Mouse (Mus musculus) neural tube, embryonic 13.5 days (tissue): Measurements from ENCODE around the gene Gm20388. TPM values are rescaled to one million over a fixed set of nuclear protein-coding genes. Genes with fewer than 3 reads are reported as not detected.

Source experiments
- ATAC-seq: fragments of 200-750 bp; cut with Nextera tagmentation; 2 replicates; pipeline ENCODE4 v1.8.0; 2017; ENCODE audit warnings: low read depth, mild to moderate bottlenecking, moderate TSS enrichment, moderate library complexity
- H3K27ac ChIP-seq: fragments of 300-500 bp; sonication (generic); replicated peaks from 2 replicates; pipeline ENCODE4 v1.5.1; 2015; ENCODE audit warnings: moderate library complexity, mild to moderate bottlenecking, inconsistent platforms
- H3K27me3 ChIP-seq: fragments of 300-500 bp; sonication (generic); 2 replicates; pipeline ENCODE4 v1.6.1; 2015; ENCODE audit warnings: mild to moderate bottlenecking, inconsistent platforms
- H3K36me3 ChIP-seq: fragments of 300-500 bp; sonication (generic); 2 replicates; pipeline ENCODE4 v1.6.1; 2015; ENCODE audit warnings: mild to moderate bottlenecking, inconsistent platforms
- H3K4me1 ChIP-seq: fragments of 300-500 bp; sonication (generic); replicated peaks from 2 replicates; pipeline ENCODE4 v1.6.1; 2015; ENCODE audit warnings: inconsistent platforms
- H3K4me2 ChIP-seq: fragments of 300-500 bp; sonication (generic); 2 replicates; pipeline ENCODE4 v1.6.1; 2015; ENCODE audit warnings: inconsistent platforms, mild to moderate bottlenecking, moderate library complexity
- H3K4me3 ChIP-seq: fragments of 300-500 bp; sonication (generic); 2 replicates; pipeline ENCODE4 v1.5.1; 2015; ENCODE audit warnings: mild to moderate bottlenecking, inconsistent platforms
- H3K9ac ChIP-seq: fragments of 300-500 bp; sonication (generic); 2 replicates; pipeline ENCODE4 v1.6.1; 2015; ENCODE audit warnings: moderate library complexity, mild to moderate bottlenecking, inconsistent platforms
- H3K9me3 ChIP-seq: fragments of 300-500 bp; sonication (generic); 2 replicates; pipeline ENCODE4 v1.6.1; 2016; ENCODE audit warnings: inconsistent platforms
- WGBS: fragments of 180-500 bp; shearing (Covaris S2); methylation state at CpG from one replicate; pipeline ENCODE4 v1.1.7; 2015; 5-methylcytosine and 5-hydroxymethylcytosine counted together
- polyA plus RNA-seq: library from polyadenylated mRNA; unstranded; fragments of >200 nt; fragmentation: Nextera tagmentation; extraction: Ambion mirVana; gene quantifications from 2 replicates; pipeline ENCODE4 v1.2.1, GENCODE M21; 2015

The Gm20388 gene
- polyA plus RNA-seq, 1 experiment from 2014 or later = 0.27 TPM

- ATAC-seq = peak; percentile 21; the same call in 1 of the 2 replicates
- H3K9ac ChIP-seq = no peak overlapping the region
- 0 out of 2 replicates have a peak overlapping the region, but pooled peaks have one; percentile 23 for H3K27ac ChIP-seq
- no peaks in the 10 kb centered on the region for H3K9me3 ChIP-seq
- H3K36me3 ChIP-seq = no peaks in the 10 kb centered on the region
- no peak overlapping the region for H3K4me3 ChIP-seq
- H3K4me2 ChIP-seq = no peak overlapping the region; the same call in 1 of the 2 replicates
- 26% methylated on average over 29 of the region's 29 CpGs for WGBS
- peaks cover 4% of the 10 kb centered on the region; the same call in 1 of the 2 replicates for H3K27me3 ChIP-seq
- peaks cover 55% of the 10 kb centered on the region for H3K4me1 ChIP-seq
Observed at GRCm38 (mm10) chr8:121294234-121295108, 1383.8 kb downstream of the Gm20388 start.

DNA sequence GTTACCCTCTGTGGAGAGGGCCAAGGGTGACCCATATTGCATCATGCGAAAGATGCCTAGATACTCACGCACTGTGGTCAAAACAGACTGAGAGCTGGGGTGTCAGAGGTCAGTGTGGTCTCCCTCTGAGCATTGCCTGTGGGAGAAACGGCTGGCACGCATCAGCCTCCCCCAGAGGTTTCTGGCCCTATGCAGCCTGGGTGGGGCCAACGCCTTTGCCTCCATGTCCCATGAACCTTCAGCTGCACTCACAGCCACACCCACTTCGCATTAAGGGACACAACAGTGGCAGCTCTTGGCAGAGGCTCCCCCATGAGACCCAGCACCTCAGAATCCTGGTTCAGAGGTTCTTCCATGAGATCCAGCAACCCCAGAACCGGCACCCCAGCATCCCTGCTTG is 1385.4 kb downstream of the Gm20388 start:
- Histone ChIP-seq H3K9me3 (no peaks in the 10 kb centered on the region), H3K4me2 (no peak overlapping the region), H3K27ac (peak overlapping the region; percentile 61), H3K36me3 (no peaks in the 10 kb centered on the region), H3K9ac (peak overlapping the region; percentile 18; the same call in 1 of the 2 replicates), H3K27me3 (peaks cover 4% of the 10 kb centered on the region; the same call in 1 of the 2 replicates), H3K4me3 (no peak overlapping the region), H3K4me1 (peaks cover 48% of the 10 kb centered on the region)
- 85% methylated on average over 7 of the region's 7 CpGs for WGBS
- no peak for ATAC-seq

GRCm38 (mm10) chr8:121296597-121296996 is 1386.0 kb downstream of the Gm20388 start:
- Histone ChIP-seq H3K9me3 (no peaks in the 10 kb centered on the region), H3K27me3 (peaks cover 4% of the 10 kb centered on the region; the same call in 1 of the 2 replicates), H3K4me2 (no peak overlapping the region), H3K27ac (peak overlapping the region; percentile 61), H3K9ac (peak overlapping the region; percentile 18; the same call in 1 of the 2 replicates), H3K36me3 (no peaks in the 10 kb centered on the region), H3K4me3 (no peak overlapping the region), H3K4me1 (peaks cover 53% of the 10 kb centered on the region)
- 28% methylated on average over 5 of the region's 5 CpGs for WGBS
- 0 out of 2 replicates have a peak, but pooled peaks have one; percentile 40 for ATAC-seq

GRCm38 (mm10) chr8:121297299-121297698 is 1386.7 kb downstream of the Gm20388 start:
- no peak for ATAC-seq
- Histone ChIP-seq H3K4me3 (no peak overlapping the region), H3K36me3 (no peaks in the 10 kb centered on the region), H3K9me3 (no peaks in the 10 kb centered on the region), H3K9ac (no peak overlapping the region), H3K27ac (peak overlapping the region; percentile 61), H3K27me3 (peaks cover 4% of the 10 kb centered on the region; the same call in 1 of the 2 replicates), H3K4me2 (no peak overlapping the region), H3K4me1 (peaks cover 60% of the 10 kb centered on the region)
- WGBS = 58% methylated on average over 9 of the region's 9 CpGs

DNA sequence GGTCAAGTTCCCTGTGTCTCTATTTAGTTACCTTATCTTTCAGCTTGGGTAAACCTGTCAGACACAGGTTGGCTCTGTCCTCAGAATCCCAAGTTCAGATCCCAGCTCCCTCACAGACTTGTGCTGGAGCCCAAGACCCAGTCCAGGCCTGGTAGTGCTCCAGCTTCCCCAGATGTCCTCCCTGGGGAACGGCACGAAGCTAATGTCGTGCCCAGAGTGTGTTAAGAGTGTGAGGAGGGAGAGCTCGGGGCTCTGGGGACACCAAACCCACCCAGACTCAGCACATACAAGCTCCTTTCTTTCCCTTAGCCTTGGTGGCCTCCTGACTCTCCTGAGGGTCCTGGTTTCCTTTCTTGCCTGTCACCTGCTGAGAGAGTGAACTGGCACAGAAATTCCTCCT is 1389.4 kb downstream of the Gm20388 start:
- Histone ChIP-seq H3K27ac (no peak overlapping the region), H3K4me1 (peaks cover 48% of the 10 kb centered on the region), H3K4me2 (no peak overlapping the region), H3K27me3 (peaks cover 1% of the 10 kb centered on the region; the same call in 1 of the 2 replicates), H3K9me3 (no peaks in the 10 kb centered on the region), H3K36me3 (no peaks in the 10 kb centered on the region), H3K9ac (no peak overlapping the region), H3K4me3 (no peak overlapping the region)
- WGBS = 44% methylated on average over 4 of the region's 4 CpGs
- no peak for ATAC-seq

- peak; percentile 46 for ATAC-seq
- Histone ChIP-seq H3K9me3 (no peaks in the 10 kb centered on the region), H3K36me3 (no peaks in the 10 kb centered on the region), H3K9ac (peak overlapping the region; percentile 59), H3K4me3 (peak overlapping the region; percentile 23), H3K4me1 (peaks cover 46% of the 10 kb centered on the region), H3K27me3 (peaks cover 4% of the 10 kb centered on the region; the same call in 1 of the 2 replicates), H3K27ac (peak overlapping the region; percentile 78), H3K4me2 (peak overlapping the region; percentile 55)
- 10% methylated on average over 28 of the region's 28 CpGs for WGBS
Observed at GRCm38 (mm10) chr8:121300501-121301411, 1390.1 kb downstream of the Gm20388 start.

- peak; percentile 62 for ATAC-seq
- peak overlapping the region; percentile 55 for H3K4me2 ChIP-seq
- peaks cover 4% of the 10 kb centered on the region; the same call in 1 of the 2 replicates for H3K27me3 ChIP-seq
- peak overlapping the region; percentile 78 for H3K27ac ChIP-seq
- peak overlapping the region; percentile 23 for H3K4me3 ChIP-seq
- 3% methylated on average over 15 of the region's 15 CpGs for WGBS
- no peaks in the 10 kb centered on the region for H3K36me3 ChIP-seq
- H3K9ac ChIP-seq = peak overlapping the region; percentile 59
- peaks cover 39% of the 10 kb centered on the region for H3K4me1 ChIP-seq
- H3K9me3 ChIP-seq = no peaks in the 10 kb centered on the region
Observed at GRCm38 (mm10) chr8:121301431-121301830, 1390.8 kb downstream of the Gm20388 start.

DNA sequence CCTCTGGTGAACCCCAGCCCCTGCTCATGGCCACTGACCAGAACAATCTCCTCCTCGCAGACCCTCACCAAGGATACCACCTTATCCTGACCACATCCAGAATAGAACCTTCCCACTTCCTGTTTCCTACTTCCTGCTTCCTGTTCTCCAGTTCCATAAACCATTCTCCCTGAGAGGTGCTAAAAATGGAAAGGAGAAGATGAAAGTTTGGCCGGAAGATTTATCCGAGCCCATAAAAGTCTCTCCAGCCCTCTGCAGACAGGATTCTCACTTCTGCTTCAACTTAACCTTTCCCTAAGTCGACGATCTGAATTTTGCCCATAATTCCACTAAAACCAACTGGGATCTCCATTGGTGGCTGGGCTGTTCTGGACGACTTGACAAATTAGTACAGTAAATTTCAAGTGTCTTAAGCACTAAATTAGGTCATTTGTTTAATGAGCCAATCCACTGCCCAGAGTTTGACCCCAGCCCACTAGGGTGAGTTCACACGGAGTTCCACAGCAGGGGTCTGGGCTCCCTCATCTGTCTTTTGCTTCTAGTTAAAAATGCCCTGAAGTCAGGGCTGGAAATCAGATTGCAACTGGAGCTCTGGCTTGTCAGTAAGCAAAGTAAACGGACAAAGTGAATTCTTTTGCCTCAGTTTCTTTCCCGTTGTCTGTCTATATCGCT is 1391.5 kb downstream of the Gm20388 start:
- no peak for ATAC-seq
- 37% methylated on average over 10 of the region's 10 CpGs for WGBS
- Histone ChIP-seq H3K27me3 (peaks cover 4% of the 10 kb centered on the region; the same call in 1 of the 2 replicates), H3K4me1 (peaks cover 36% of the 10 kb centered on the region), H3K9ac (peak overlapping the region; percentile 59), H3K4me3 (peak overlapping the region; percentile 23), H3K9me3 (no peaks in the 10 kb centered on the region), H3K36me3 (no peaks in the 10 kb centered on the region), H3K4me2 (peak overlapping the region; percentile 55), H3K27ac (peak overlapping the region; percentile 78)

- H3K9me3 ChIP-seq = no peaks in the 10 kb centered on the region
- no peak overlapping the region for H3K4me2 ChIP-seq
- H3K9ac ChIP-seq = no peak overlapping the region
- ATAC-seq = no peak
- H3K27ac ChIP-seq = no peak overlapping the region
- H3K27me3 ChIP-seq = peaks cover 14% of the 10 kb centered on the region; the same call in 1 of the 2 replicates
- no peak overlapping the region for H3K4me3 ChIP-seq
- peaks cover 28% of the 10 kb centered on the region for H3K4me1 ChIP-seq
- H3K36me3 ChIP-seq = no peaks in the 10 kb centered on the region
- 74% methylated on average over 7 of the region's 7 CpGs for WGBS
Observed at GRCm38 (mm10) chr8:121307723-121308122, 1397.1 kb downstream of the Gm20388 start.

DNA sequence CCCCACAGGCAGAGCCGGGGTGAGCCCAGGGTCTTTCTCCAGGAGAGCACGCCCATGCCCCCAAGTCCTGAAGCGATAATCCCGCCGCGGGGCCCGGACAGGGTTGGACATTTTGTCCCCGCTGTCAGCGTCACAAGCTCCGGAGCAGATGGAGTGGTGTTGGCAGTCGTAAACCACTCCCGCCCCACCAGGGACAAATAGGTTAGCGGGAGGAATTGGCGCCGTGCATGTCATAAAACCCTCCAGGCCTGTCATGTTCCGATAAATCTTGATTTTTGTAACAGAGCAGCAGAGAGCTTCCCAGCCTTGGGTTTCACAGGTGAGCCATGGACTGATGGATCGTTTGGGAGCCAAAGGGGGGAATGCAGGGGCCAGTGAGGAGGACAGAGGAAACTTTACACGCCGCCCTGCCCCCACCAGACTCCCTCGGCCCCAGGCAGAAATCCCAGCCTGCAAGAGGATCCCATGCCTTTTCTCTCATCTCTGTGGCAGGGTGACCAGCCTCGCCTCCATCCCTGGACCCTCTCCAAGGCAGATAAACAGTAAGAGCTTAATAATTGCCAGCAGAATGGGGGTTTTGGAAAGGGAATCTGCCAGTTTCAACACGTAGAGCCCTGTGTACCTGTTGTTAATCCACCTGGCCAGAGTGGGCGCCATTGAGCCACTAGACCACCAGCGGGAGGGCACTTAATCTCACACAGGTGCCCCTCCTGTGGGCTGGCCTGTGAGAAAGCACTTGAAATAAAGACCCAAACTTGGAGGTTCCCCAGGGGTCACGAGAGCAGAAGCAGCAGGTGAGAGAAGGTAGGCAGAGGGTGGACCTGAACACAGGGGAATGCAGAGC is 1400.6 kb downstream of the Gm20388 start:
- H3K27ac ChIP-seq = peak overlapping the region; percentile 9; the same call in 1 of the 2 replicates
- H3K4me1 ChIP-seq = peaks cover 28% of the 10 kb centered on the region
- H3K9ac ChIP-seq = peak overlapping the region; percentile 38; the same call in 1 of the 2 replicates
- no peaks in the 10 kb centered on the region for H3K9me3 ChIP-seq
- H3K4me2 ChIP-seq = peak overlapping the region; percentile 44
- no peaks in the 10 kb centered on the region for H3K36me3 ChIP-seq
- peak overlapping the region; percentile 1; the same call in 1 of the 2 replicates for H3K4me3 ChIP-seq
- peaks cover 10% of the 10 kb centered on the region; the same call in 1 of the 2 replicates for H3K27me3 ChIP-seq
- 9% methylated on average over 25 of the region's 25 CpGs for WGBS
- peak; percentile 59; the same call in 1 of the 2 replicates for ATAC-seq
